ENCODE assay signal across 13 mouse cellular contexts in the genomic region with DNA sequence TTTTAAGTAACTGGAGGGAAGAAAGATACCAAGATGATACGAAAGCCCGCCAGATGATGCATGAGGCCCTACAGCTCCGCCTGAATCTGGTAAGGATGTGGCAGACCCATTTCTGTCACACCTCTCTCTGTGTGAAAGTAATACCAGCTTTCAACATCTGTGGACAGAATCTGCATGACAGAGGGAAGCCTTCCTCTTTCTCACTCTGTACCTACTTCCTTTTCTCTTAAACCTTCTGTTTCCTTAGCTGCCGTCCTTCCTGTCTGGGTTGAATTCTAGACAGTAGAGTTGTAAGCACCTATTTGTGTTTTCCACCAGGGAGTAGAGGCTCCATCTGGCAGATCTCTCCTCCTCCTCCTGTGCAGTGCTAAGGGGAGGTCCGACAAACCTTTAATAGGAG. TPM values are rescaled to one million over a fixed set of nuclear protein-coding genes. Genes with fewer than 3 reads are reported as not detected.
DNase-seq lines count a peak whose midpoint lies in the region; ATAC-seq lines count a peak whose summit lies in the region.
"Had no signal": no experiment of that assay in that cellular context is flagged by ENCODE, and none has a peak within 500 bp of the region (broad histone marks: within the 10 kb centered on the region; RNA-seq: fewer than 3 reads in every experiment).

No protein-coding gene starts in this region.

- H3K27ac ChIP-seq in embryonic facial prominence, embryonic 14.5 days (replicated peaks; ENCODE audit: low read depth, low read length), result no peak overlapping the region
- H3K27ac ChIP-seq in embryonic facial prominence, embryonic 10.5 days (replicated peaks), result no peak overlapping the region; the same call in 1 of the 2 replicates

- no peaks in the 10 kb centered on the region for H3K9me3 ChIP-seq in embryonic facial prominence, embryonic 14.5 days (ENCODE audit: control insufficient read depth, low read length)
- H3K9me3 ChIP-seq in embryonic facial prominence, embryonic 10.5 days, result no peaks in the 10 kb centered on the region

- no peaks in the 10 kb centered on the region for H3K27me3 ChIP-seq in embryonic facial prominence, embryonic 14.5 days (replicated peaks; ENCODE audit: control insufficient read depth, insufficient read depth, low read length)
- no peaks in the 10 kb centered on the region for H3K27me3 ChIP-seq in embryonic facial prominence, embryonic 10.5 days (replicated peaks; ENCODE audit: low read depth, poor library complexity, severe bottlenecking)

- peak; percentile 57; the same call in 1 of the 2 replicates for ATAC-seq in embryonic facial prominence, embryonic 14.5 days (ENCODE audit: low read depth)
- ATAC-seq in megakaryocyte, adult 5-6 weeks (ENCODE audit: poor library complexity, severe bottlenecking), result peak; percentile 79
- ATAC-seq: intestine, postnatal 0 days had no signal

- H3K4me1 ChIP-seq in embryonic facial prominence, embryonic 14.5 days (ENCODE audit: control insufficient read depth, insufficient read depth, low read length), result peaks cover 7% of the 10 kb centered on the region; the same call in 1 of the 2 replicates
- peaks cover 30% of the 10 kb centered on the region for H3K4me1 ChIP-seq in embryonic facial prominence, embryonic 10.5 days

- H3K9ac ChIP-seq in embryonic facial prominence, embryonic 14.5 days (ENCODE audit: low read depth, low read length), result no peak overlapping the region

- no peaks in the 10 kb centered on the region for H3K36me3 ChIP-seq in embryonic facial prominence, embryonic 14.5 days (ENCODE audit: control insufficient read depth, insufficient read depth, low read length)
- peaks cover 4% of the 10 kb centered on the region; the same call in 1 of the 2 replicates for H3K36me3 ChIP-seq in embryonic facial prominence, embryonic 10.5 days (replicated peaks)

- WGBS in embryonic facial prominence, embryonic 14.5 days, result 47% methylated on average over 5 of the region's 5 CpGs
- 64% methylated on average over 5 of the region's 5 CpGs for WGBS in embryonic facial prominence, embryonic 10.5 days

- no peak overlapping the region for H3K4me2 ChIP-seq in embryonic facial prominence, embryonic 14.5 days (ENCODE audit: low read depth, low read length)

- DNase-seq in embryonic facial prominence, embryonic 14.5 days (ENCODE audit: low spot score), result peak; percentile 21
- DNase-seq in embryonic facial prominence, embryonic 10.5 days (ENCODE audit: low spot score), result no peak
- DNase-seq in spleen, adult 12 weeks (ENCODE audit: low spot score), result peak; percentile 2
- no peak for DNase-seq in spleen, adult 18-20 months
- peak; percentile 41 to 55 for DNase-seq in thymus, postnatal 36 days
- DNase-seq in gastrocnemius, postnatal 4 days (ENCODE audit: low spot score in 2 of 2), result no peak
- no peak for DNase-seq in left cerebral cortex, adult 11 months (ENCODE audit: low spot score)
- DNase-seq: adrenal gland, postnatal 25 days; embryo, embryonic 11 days; gastrocnemius, postnatal 14 days; right cerebral cortex, postnatal 25 days had no signal

- no peak overlapping the region for H3K4me3 ChIP-seq in embryonic facial prominence, embryonic 14.5 days (ENCODE audit: low read depth, low read length)
- H3K4me3 ChIP-seq in embryonic facial prominence, embryonic 10.5 days, result no peak overlapping the region

RNA-seq across cellular contexts. Expression of gene P2ry12, which starts 1.9 kb away (rescaled TPM):
- 2.8 and 3.7 TPM in 2 replicates for polyA plus RNA-seq in embryonic facial prominence, embryonic 14.5 days (2014; fragmentation: Nextera tagmentation; extraction: Ambion mirVana)
- 0.65 and 1.0 TPM in 2 replicates for polyA plus RNA-seq in embryonic facial prominence, embryonic 10.5 days (2016; fragmentation: Nextera tagmentation; extraction: Ambion mirVana)
- total RNA-seq in megakaryocyte, adult 5-6 weeks (2015), result 3.5 and 5.0 TPM in 2 replicates
- total RNA-seq in megakaryocyte, adult 5-6 weeks (2017), result 2.6 and 4.2 TPM in 2 replicates
- 1 to 10 TPM; 4.0 TPM for total RNA-seq in gastrocnemius, postnatal 4 days (2021)

RNA-seq across cellular contexts. Expression of gene P2ry13, which starts 50.1 kb away (rescaled TPM):
- polyA plus RNA-seq in embryonic facial prominence, embryonic 14.5 days (2014; fragmentation: Nextera tagmentation; extraction: Ambion mirVana), result 2.0 and 2.5 TPM in 2 replicates
- polyA plus RNA-seq in embryonic facial prominence, embryonic 10.5 days (2016; fragmentation: Nextera tagmentation; extraction: Ambion mirVana), result 0.30 and 0.47 TPM in 2 replicates
- 4.9 and 6.5 TPM in 2 replicates for total RNA-seq in megakaryocyte, adult 5-6 weeks (2015)
- 4.3 and 4.6 TPM in 2 replicates for total RNA-seq in megakaryocyte, adult 5-6 weeks (2017)
- 1 to 10 TPM; 1.3 to 2.0 TPM for total RNA-seq in gastrocnemius, postnatal 4 days (2021)

Comparison
In these comparisons a context has a peak if more than half of its experiments do, and no peak if none do; other contexts are left out.
1. DNase-seq: peak in embryonic facial prominence, embryonic 14.5 days (single experiment), spleen, adult 12 weeks (single experiment) and thymus, postnatal 36 days (2 of 2); none in embryonic facial prominence, embryonic 10.5 days (single experiment), spleen, adult 18-20 months (0 of 2), gastrocnemius, postnatal 4 days (0 of 2) and left cerebral cortex, adult 11 months (single experiment).